Mouse (Mus musculus): ENCODE results near the gene Stx5a.

The Stx5a gene

GRCm38 (mm10) chr19:8790171-8790570 lies 49.0 kb downstream of the Stx5a start:
- DNase-seq (ENCODE audit: extremely low spot score, low spot score): no peak

DNA sequence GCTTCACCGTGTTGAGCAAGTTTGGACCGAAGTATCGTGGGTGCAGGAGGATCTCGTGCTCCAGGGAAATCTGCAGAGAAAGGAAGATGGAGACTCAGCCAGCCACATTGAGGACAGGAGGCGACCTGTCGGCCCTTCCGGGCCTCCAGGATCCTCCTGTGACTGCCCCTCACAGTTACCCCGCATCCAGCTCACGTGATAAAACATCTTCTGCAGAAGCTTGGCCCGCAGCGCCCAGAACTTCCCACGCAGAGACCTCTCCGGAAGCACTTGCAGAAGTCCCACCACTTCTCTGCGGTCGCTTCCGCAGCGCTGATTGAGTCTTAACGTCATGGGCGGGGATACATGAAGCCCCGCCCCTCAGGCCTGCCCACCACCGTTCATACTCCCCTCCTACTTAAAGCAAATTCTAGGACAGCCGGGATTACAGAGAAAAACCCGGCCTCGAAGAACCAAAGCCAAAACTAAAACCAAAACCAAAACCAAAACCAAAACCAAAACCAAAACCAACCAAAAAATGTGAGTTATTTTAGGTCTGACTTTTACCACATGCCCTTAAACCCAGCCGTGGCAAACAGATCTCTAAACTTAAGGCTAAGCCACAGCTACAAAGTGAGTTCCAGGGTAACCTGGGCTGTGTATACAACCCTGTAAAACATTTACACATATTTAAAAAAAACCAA lies 57.2 kb downstream of the Stx5a start, which contains the start of gene Polr2g:
Polr2g (minus strand) TSS at position 314 of the 683 bp plus-strand sequence.
- DNase-seq (ENCODE audit: extremely low spot score, low spot score): peak; percentile 83

- no peak for DNase-seq (ENCODE audit: extremely low spot score, low spot score)
These were observed 57.7 kb downstream of the Stx5a start for GRCm38 (mm10) chr19:8798947-8799315.

- peak; percentile 92 for DNase-seq (ENCODE audit: extremely low spot score, low spot score)
These were observed 61.1 kb downstream of the Stx5a start, which contains the start of gene Zbtb3 for GRCm38 (mm10) chr19:8802130-8802821. TSS of gene Zbtb3 (plus strand) at chr19:8802555.

GRCm38 (mm10) chr19:8803204-8803780 lies 62.1 kb downstream of the Stx5a start:
- no peak for DNase-seq (ENCODE audit: extremely low spot score, low spot score)

DNA sequence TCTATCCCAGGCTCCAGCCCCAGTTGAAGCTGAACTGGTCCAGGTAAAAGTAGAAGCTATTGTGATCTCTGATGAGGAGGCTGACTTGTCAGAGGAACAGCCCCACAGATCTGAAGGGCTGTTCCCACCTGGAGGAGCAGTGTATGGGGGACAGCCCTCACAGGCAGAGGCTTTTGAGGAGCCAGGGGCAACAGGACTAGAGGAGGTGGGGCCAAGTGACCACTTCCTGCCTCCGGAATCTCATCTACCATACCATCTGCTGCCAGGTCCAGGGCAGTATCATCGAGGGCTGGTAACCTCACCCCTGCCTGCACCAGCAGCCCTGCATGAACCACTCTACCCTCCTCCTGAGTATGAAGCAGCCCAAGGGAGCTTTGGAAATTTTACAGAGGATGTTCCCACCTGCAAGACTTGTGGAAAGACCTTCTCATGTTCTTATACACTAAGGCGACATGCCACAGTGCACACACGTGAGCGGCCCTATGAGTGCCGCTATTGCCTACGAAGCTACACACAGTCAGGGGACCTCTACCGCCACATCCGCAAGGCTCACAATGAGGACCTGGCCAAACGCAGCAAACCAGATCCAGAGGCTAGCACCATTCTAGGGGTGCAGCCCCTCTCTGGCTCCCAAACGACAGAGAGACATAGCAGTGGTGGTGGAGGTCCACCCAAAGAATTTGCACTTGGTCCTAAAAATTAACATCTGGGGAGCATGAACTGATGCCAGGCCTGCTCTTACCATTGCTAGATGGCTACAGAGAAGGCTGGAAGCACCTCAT lies 62.9 kb downstream of the Stx5a start:
- no peak for DNase-seq (ENCODE audit: extremely low spot score, low spot score)
